Mouse (Mus musculus): ENCODE results near the gene Gm45713. TPM values are rescaled to one million over a fixed set of nuclear protein-coding genes. Genes with fewer than 3 reads are reported as not detected.
A peak's percentile ranks its signal among the peaks of the same experiment; 100 is the strongest.

The Gm45713 gene
- 0.53 TPM in 1 of 2 replicates, not detected in the other for polyA plus RNA-seq (2014; fragmentation: Nextera tagmentation; extraction: Ambion mirVana)

DNA sequence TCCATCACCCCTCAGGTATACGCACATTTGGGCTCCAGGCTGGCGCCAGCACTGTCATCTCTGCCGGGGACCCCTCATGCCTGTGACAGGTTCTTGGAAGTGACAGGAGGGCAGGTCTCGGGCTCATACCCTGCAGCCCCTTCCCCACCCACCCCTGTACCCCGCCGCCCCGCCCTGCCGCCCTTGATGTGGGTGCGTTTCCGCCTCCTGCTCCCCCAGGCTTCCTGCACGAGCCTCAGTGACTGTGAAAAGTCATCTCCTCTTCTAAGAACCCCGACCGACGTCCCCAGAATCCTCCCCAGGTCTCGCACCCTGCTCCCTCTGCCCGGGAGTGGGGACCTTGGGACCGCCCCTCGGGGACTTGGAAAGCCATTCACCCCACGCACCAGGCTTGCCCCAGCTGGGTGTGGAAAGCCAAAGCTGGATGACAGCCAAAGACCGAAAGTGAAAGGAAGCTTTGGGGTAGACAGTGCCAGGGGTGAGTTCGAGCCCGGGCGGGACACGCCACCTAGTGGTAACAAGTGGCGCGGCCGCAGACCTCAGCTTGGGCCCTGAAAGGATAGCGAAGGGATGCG, at the start of gene Gm45713, which contains the start of gene Flt3l:
Gene Gm45713, minus strand, starts transcription at position 239 of the 575 bp plus-strand sequence.
Gene Flt3l, minus strand, starts transcription at position 440 of the 575 bp plus-strand sequence.
- Histone ChIP-seq H3K27me3 (ENCODE audit: control insufficient read depth, insufficient read depth, low read length) (peaks cover 16% of the 10 kb centered on the region; the same call in 1 of the 2 replicates), H3K4me3 (replicated peaks; ENCODE audit: low read depth, low read length) (peak within 1 kb of the TSS; percentile 36), H3K27ac (replicated peaks; ENCODE audit: low read depth, low read length) (no peak within 1 kb of the TSS), H3K4me1 (ENCODE audit: control insufficient read depth, insufficient read depth, low read length) (no peaks in the 10 kb centered on the region), H3K36me3 (ENCODE audit: control insufficient read depth, insufficient read depth, low read length) (no peaks in the 10 kb centered on the region), H3K9me3 (ENCODE audit: control insufficient read depth, low read length) (no peaks in the 10 kb centered on the region), H3K9ac (replicated peaks; ENCODE audit: low read length) (peak within 1 kb of the TSS; percentile 40), H3K4me2 (ENCODE audit: low read length) (peak within 1 kb of the TSS; percentile 59)
- peak; percentile 90 for DNase-seq
- WGBS = 6% methylated on average over 29 of the region's 29 CpGs
- peak; percentile 80 for ATAC-seq (ENCODE audit: low FRiP score, low TSS enrichment)

DNA sequence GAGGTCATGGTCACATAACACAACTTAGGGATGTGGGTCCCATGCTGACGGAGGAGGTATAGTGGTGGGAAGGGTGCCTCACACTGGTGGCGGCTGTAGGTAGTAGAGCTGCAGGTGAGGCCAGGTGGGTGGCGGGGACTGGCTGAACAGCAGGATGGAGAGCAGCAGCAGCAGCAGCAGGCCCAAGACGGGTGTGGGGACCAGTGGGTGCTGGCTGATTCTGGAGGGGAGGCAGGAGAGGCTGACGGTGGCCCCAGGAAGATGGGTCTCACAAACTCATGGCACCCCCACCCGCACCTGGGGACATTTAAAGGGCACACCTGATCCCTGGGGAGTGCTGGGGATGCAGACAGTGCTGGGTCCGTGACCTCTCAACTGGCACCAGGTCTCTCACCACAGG, 47.6 kb upstream of the Gm45713 start:
- H3K9ac ChIP-seq (replicated peaks; ENCODE audit: low read length) = no peak overlapping the region
- DNase-seq = no peak
- 0 out of 2 replicates have a peak, but pooled peaks cover 5% of the 10 kb centered on the region for H3K4me1 ChIP-seq (ENCODE audit: control insufficient read depth, insufficient read depth, low read length)
- no peak for ATAC-seq (ENCODE audit: low FRiP score, low TSS enrichment)
- no peaks in the 10 kb centered on the region for H3K36me3 ChIP-seq (ENCODE audit: control insufficient read depth, insufficient read depth, low read length)
- WGBS = 64% methylated on average over 7 of the region's 7 CpGs
- no peak overlapping the region for H3K4me2 ChIP-seq (ENCODE audit: low read length)
- H3K9me3 ChIP-seq (ENCODE audit: control insufficient read depth, low read length) = no peaks in the 10 kb centered on the region
- H3K27me3 ChIP-seq (ENCODE audit: control insufficient read depth, insufficient read depth, low read length) = peaks cover 59% of the 10 kb centered on the region
- H3K27ac ChIP-seq (replicated peaks; ENCODE audit: low read depth, low read length) = no peak overlapping the region
- no peak overlapping the region for H3K4me3 ChIP-seq (replicated peaks; ENCODE audit: low read depth, low read length)

DNA sequence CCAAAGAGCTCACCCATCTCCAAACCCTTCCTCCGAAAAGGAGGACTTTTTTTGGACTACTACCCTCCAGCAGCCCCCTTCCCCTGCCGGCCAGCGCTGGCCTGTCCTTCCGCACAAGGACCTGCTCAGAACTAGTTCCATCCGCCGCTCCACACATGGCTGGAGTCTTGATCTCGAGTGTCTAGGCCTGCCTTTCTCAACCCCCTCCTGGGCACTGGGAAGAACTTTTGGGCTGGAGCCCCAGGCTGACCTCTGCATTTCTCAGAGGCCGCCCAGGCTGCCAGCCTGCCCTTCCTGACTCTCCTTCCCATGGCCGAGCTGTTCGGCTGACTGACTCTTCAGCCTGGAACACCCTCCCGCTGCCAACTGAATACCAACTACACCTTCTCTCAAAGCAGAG, 46.6 kb upstream of the Gm45713 start:
- no peak overlapping the region for H3K9ac ChIP-seq (replicated peaks; ENCODE audit: low read length)
- H3K4me1 ChIP-seq (ENCODE audit: control insufficient read depth, insufficient read depth, low read length) = 0 out of 2 replicates have a peak, but pooled peaks cover 5% of the 10 kb centered on the region
- H3K4me2 ChIP-seq (ENCODE audit: low read length) = peak overlapping the region; percentile 50
- no peak overlapping the region for H3K27ac ChIP-seq (replicated peaks; ENCODE audit: low read depth, low read length)
- H3K4me3 ChIP-seq (replicated peaks; ENCODE audit: low read depth, low read length) = peak overlapping the region; percentile 25
- 11% methylated on average over 11 of the region's 11 CpGs for WGBS
- ATAC-seq (ENCODE audit: low FRiP score, low TSS enrichment) = no peak
- H3K36me3 ChIP-seq (ENCODE audit: control insufficient read depth, insufficient read depth, low read length) = no peaks in the 10 kb centered on the region
- DNase-seq = no peak
- no peaks in the 10 kb centered on the region for H3K9me3 ChIP-seq (ENCODE audit: control insufficient read depth, low read length)
- peaks cover 70% of the 10 kb centered on the region for H3K27me3 ChIP-seq (ENCODE audit: control insufficient read depth, insufficient read depth, low read length)

DNA sequence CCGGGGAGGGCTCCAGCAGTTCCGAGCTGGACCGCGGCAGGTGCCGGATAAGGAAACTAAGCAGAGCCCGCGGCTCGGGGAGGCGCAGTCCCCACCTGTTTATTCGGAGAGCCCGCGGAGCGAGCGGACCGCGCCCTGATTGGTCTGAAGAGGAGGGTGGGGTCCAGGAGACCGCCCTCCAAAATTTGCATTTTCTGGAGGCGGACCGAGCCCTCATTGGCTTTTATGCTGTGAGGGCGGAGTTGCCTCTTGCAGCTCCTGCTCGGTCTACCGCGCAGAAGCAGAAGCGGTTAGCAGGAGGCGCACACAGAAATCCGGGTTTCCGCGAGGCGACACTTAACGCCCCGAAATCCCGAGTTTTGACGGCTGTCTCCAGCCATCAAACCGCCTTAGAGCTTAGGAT, 46.2 kb upstream of the Gm45713 start:
- 0 out of 2 replicates have a peak, but pooled peaks cover 5% of the 10 kb centered on the region for H3K4me1 ChIP-seq (ENCODE audit: control insufficient read depth, insufficient read depth, low read length)
- WGBS = under 1% methylated on average over 34 of the region's 34 CpGs
- H3K27ac ChIP-seq (replicated peaks; ENCODE audit: low read depth, low read length) = no peak overlapping the region
- peak; percentile 44; the same call in 1 of the 2 replicates for ATAC-seq (ENCODE audit: low FRiP score, low TSS enrichment)
- peak overlapping the region; percentile 50 for H3K4me2 ChIP-seq (ENCODE audit: low read length)
- H3K27me3 ChIP-seq (ENCODE audit: control insufficient read depth, insufficient read depth, low read length) = peaks cover 74% of the 10 kb centered on the region
- no peaks in the 10 kb centered on the region for H3K9me3 ChIP-seq (ENCODE audit: control insufficient read depth, low read length)
- no peak overlapping the region for H3K9ac ChIP-seq (replicated peaks; ENCODE audit: low read length)
- H3K4me3 ChIP-seq (replicated peaks; ENCODE audit: low read depth, low read length) = peak overlapping the region; percentile 25
- H3K36me3 ChIP-seq (ENCODE audit: control insufficient read depth, insufficient read depth, low read length) = no peaks in the 10 kb centered on the region
- peak; percentile 86 for DNase-seq

DNA sequence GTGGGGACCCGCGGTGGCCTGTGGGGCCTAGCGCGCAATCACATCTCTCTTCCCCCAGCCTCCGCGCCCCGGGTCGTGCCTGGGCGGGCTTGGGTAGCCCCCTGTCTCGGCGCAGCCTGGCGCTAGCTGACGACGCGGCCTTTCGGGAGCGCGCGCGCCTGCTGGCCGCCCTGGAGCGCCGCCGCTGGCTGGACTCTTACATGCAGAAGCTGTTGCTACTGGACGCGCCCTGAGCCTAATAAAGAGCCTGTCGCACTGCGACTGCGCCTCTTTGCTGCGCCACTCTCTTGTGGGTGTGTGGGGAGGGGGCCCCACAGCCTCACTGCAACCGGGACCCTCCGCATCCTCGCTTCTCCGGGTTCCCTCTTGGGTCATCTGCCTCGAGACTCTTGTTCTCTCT, 45.5 kb upstream of the Gm45713 start:
- Histone ChIP-seq H3K4me2 (ENCODE audit: low read length) (peak overlapping the region; percentile 50), H3K9me3 (ENCODE audit: control insufficient read depth, low read length) (no peaks in the 10 kb centered on the region), H3K4me1 (ENCODE audit: control insufficient read depth, insufficient read depth, low read length) (0 out of 2 replicates have a peak, but pooled peaks cover 5% of the 10 kb centered on the region), H3K36me3 (ENCODE audit: control insufficient read depth, insufficient read depth, low read length) (no peaks in the 10 kb centered on the region), H3K9ac (replicated peaks; ENCODE audit: low read length) (peak overlapping the region; percentile 23; the same call in 1 of the 2 replicates), H3K4me3 (replicated peaks; ENCODE audit: low read depth, low read length) (peak overlapping the region; percentile 25), H3K27me3 (ENCODE audit: control insufficient read depth, insufficient read depth, low read length) (peaks cover 81% of the 10 kb centered on the region), H3K27ac (replicated peaks; ENCODE audit: low read depth, low read length) (no peak overlapping the region)
- peak; percentile 47 for DNase-seq
- no peak for ATAC-seq (ENCODE audit: low FRiP score, low TSS enrichment)
- WGBS = 4% methylated on average over 35 of the region's 35 CpGs

DNA sequence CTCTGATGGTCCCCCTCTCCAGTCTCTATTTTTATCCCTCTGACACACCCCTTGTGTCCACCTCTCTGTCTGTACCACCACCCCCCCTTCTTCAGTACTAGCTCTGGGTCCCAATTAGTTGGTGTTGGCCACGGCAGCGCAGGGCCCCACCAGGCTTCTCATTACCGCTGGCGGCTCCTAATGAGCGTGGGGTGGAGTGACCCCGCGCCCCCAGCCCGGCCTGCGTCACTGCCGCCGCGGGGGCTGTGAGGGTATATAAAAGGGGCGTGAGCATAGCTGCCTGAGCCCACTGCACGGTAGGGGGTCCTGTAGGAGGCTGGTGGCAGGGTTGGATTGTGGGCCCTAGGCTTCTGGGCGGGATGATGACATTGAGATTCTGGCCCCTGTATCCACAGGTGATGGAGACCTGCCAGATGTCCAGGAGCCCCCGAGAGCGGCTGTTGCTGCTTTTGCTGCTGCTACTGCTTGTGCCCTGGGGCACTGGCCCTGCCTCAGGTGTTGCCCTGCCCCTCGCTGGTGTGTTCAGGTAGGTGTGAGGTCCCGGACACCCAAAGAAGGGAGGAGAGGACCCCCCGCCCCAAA, 45.0 kb upstream of the Gm45713 start, which contains the start of gene Pth2:
Gene Pth2, plus strand, starts transcription at position 100 of the 582 bp plus-strand sequence.
- H3K9ac ChIP-seq (replicated peaks; ENCODE audit: low read length) = peak within 1 kb of the TSS; percentile 23; the same call in 1 of the 2 replicates

DNA sequence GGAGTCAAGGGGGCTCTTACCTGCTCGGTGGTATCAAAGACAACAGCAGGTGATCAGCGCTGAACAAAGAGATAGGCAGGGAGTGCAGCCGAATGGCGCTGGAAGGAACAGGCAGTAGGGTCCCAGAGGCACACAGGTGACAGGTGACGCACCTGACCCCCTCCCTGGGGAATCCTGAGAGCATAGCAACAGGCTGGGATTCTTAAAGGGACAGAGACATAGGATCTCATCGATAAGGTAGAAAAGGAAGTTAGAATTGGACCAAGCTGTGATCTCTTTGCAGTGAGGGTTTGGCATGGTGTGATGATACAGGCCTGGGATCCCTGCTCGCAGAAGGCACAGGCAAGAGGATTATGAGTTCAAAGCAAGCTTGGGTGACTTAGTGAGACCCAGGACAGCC, 43.4 kb upstream of the Gm45713 start, which contains the start of gene Gfy:
Gene Gfy, minus strand, starts transcription at position 101 of the 400 bp plus-strand sequence.
- Histone ChIP-seq H3K4me1 (ENCODE audit: control insufficient read depth, insufficient read depth, low read length) (0 out of 2 replicates have a peak, but pooled peaks cover 8% of the 10 kb centered on the region), H3K4me2 (ENCODE audit: low read length) (no peak within 1 kb of the TSS), H3K4me3 (replicated peaks; ENCODE audit: low read depth, low read length) (no peak within 1 kb of the TSS), H3K9me3 (ENCODE audit: control insufficient read depth, low read length) (no peaks in the 10 kb centered on the region), H3K27ac (replicated peaks; ENCODE audit: low read depth, low read length) (no peak within 1 kb of the TSS), H3K36me3 (ENCODE audit: control insufficient read depth, insufficient read depth, low read length) (no peaks in the 10 kb centered on the region), H3K9ac (replicated peaks; ENCODE audit: low read length) (no peak within 1 kb of the TSS), H3K27me3 (ENCODE audit: control insufficient read depth, insufficient read depth, low read length) (peaks cover 99% of the 10 kb centered on the region)
- 26% methylated on average over 7 of the region's 7 CpGs for WGBS
- DNase-seq (no peak), ATAC-seq (ENCODE audit: low FRiP score, low TSS enrichment) (no peak)

More for the DNA sequence above, 45.0 kb upstream of the Gm45713 start, which contains the start of gene Pth2:
- Histone ChIP-seq H3K27ac (replicated peaks; ENCODE audit: low read depth, low read length) (no peak within 1 kb of the TSS), H3K36me3 (ENCODE audit: control insufficient read depth, insufficient read depth, low read length) (no peaks in the 10 kb centered on the region), H3K4me3 (replicated peaks; ENCODE audit: low read depth, low read length) (peak within 1 kb of the TSS; percentile 25), H3K4me2 (ENCODE audit: low read length) (peak within 1 kb of the TSS; percentile 50), H3K27me3 (ENCODE audit: control insufficient read depth, insufficient read depth, low read length) (peaks cover 86% of the 10 kb centered on the region), H3K4me1 (ENCODE audit: control insufficient read depth, insufficient read depth, low read length) (0 out of 2 replicates have a peak, but pooled peaks cover 8% of the 10 kb centered on the region), H3K9me3 (ENCODE audit: control insufficient read depth, low read length) (no peaks in the 10 kb centered on the region)
- ATAC-seq (ENCODE audit: low FRiP score, low TSS enrichment) = no peak
- DNase-seq = no peak
- 23% methylated on average over 19 of the region's 20 CpGs for WGBS

DNA sequence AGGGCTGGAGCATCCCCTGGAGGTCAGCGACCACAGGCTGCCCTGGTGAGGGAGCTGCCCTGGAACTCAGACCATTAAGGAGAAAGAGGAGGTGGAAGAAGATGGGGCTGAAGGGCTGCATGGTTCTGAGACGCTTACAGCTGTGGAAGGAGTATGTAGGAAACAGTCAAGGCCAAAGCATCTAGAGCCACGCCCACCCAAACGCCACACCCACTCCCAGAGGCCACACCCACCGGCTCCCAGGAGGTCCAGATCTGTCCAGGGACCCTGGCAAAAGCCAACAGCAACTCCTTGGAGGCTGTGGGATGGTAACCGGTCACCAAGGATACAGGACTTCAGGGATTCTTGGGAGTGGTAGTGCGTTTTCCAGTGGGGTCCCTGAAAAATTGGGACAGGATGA, 42.5 kb upstream of the Gm45713 start:
- Histone ChIP-seq H3K4me1 (ENCODE audit: control insufficient read depth, insufficient read depth, low read length) (0 out of 2 replicates have a peak, but pooled peaks cover 8% of the 10 kb centered on the region), H3K9ac (replicated peaks; ENCODE audit: low read length) (no peak overlapping the region), H3K27me3 (ENCODE audit: control insufficient read depth, insufficient read depth, low read length) (peaks cover 97% of the 10 kb centered on the region), H3K27ac (replicated peaks; ENCODE audit: low read depth, low read length) (no peak overlapping the region), H3K36me3 (ENCODE audit: control insufficient read depth, insufficient read depth, low read length) (no peaks in the 10 kb centered on the region), H3K4me3 (replicated peaks; ENCODE audit: low read depth, low read length) (no peak overlapping the region), H3K9me3 (ENCODE audit: control insufficient read depth, low read length) (no peaks in the 10 kb centered on the region), H3K4me2 (ENCODE audit: low read length) (no peak overlapping the region)
- ATAC-seq (ENCODE audit: low FRiP score, low TSS enrichment) = no peak
- 28% methylated on average over 7 of the region's 7 CpGs for WGBS
- DNase-seq = no peak
